Mouse (Mus musculus): ENCODE results near the gene S100a5. TPM values are rescaled to one million over a fixed set of nuclear protein-coding genes. Genes with fewer than 3 reads are reported as not detected.

S100a5 gene
- polyA plus RNA-seq, 1 experiment from 2014 or later = not detected

GRCm38 (mm10) chr3:90613461-90614147 lies 5.3 kb downstream of the S100a5 start:
- Histone ChIP-seq H3K27me3 (peaks cover 11% of the 10 kb centered on the region; the same call in 1 of the 2 replicates), H3K4me3 (replicated peaks) (peak overlapping the region; percentile 25; the same call in 1 of the 2 replicates), H3K4me1 (replicated peaks) (peaks cover 8% of the 10 kb centered on the region), H3K9me3 (replicated peaks) (no peaks in the 10 kb centered on the region), H3K9ac (no peak overlapping the region), H3K36me3 (no peaks in the 10 kb centered on the region), H3K4me2 (peak overlapping the region; percentile 52; the same call in 1 of the 2 replicates), H3K27ac (no peak overlapping the region)
- ATAC-seq (ENCODE audit: low read depth) (no peak), DNase-seq (no peak)
- 35% methylated on average over 7 of the region's 7 CpGs for WGBS (ENCODE audit: insufficient replicate concordance)

GRCm38 (mm10) chr3:90614148-90614530 lies 5.8 kb downstream of the S100a5 start:
- Histone ChIP-seq H3K4me2 (no peak overlapping the region), H3K27ac (no peak overlapping the region), H3K27me3 (peaks cover 11% of the 10 kb centered on the region; the same call in 1 of the 2 replicates), H3K36me3 (no peaks in the 10 kb centered on the region), H3K4me1 (replicated peaks) (peaks cover 8% of the 10 kb centered on the region), H3K9ac (no peak overlapping the region), H3K4me3 (replicated peaks) (no peak overlapping the region), H3K9me3 (replicated peaks) (no peaks in the 10 kb centered on the region)
- 65% methylated on average over 6 of the region's 6 CpGs for WGBS (ENCODE audit: insufficient replicate concordance)
- ATAC-seq (ENCODE audit: low read depth) = no peak
- no peak for DNase-seq

- no peak overlapping the region for H3K9ac ChIP-seq
- peaks cover 8% of the 10 kb centered on the region for H3K4me1 ChIP-seq (replicated peaks)
- H3K27me3 ChIP-seq = peaks cover 11% of the 10 kb centered on the region; the same call in 1 of the 2 replicates
- H3K4me2 ChIP-seq = no peak overlapping the region
- no peaks in the 10 kb centered on the region for H3K9me3 ChIP-seq (replicated peaks)
- ATAC-seq (ENCODE audit: low read depth) = no peak
- no peak overlapping the region for H3K4me3 ChIP-seq (replicated peaks)
- H3K36me3 ChIP-seq = no peaks in the 10 kb centered on the region
- 59% methylated on average over 11 of the region's 11 CpGs for WGBS (ENCODE audit: insufficient replicate concordance)
- DNase-seq = no peak
- no peak overlapping the region for H3K27ac ChIP-seq
Observed at GRCm38 (mm10) chr3:90614611-90615251, 6.4 kb downstream of the S100a5 start.

GRCm38 (mm10) chr3:90615415-90615814 lies 7.1 kb downstream of the S100a5 start:
- Histone ChIP-seq H3K27ac (no peak overlapping the region), H3K36me3 (no peaks in the 10 kb centered on the region), H3K4me2 (no peak overlapping the region), H3K4me3 (replicated peaks) (no peak overlapping the region), H3K27me3 (peaks cover 11% of the 10 kb centered on the region; the same call in 1 of the 2 replicates), H3K4me1 (replicated peaks) (peaks cover 8% of the 10 kb centered on the region), H3K9me3 (replicated peaks) (no peaks in the 10 kb centered on the region), H3K9ac (no peak overlapping the region)
- DNase-seq (peak; percentile 13), ATAC-seq (ENCODE audit: low read depth) (no peak)
- 7% methylated on average over 7 of the region's 7 CpGs for WGBS (ENCODE audit: insufficient replicate concordance)

GRCm38 (mm10) chr3:90615911-90616310 lies 7.6 kb downstream of the S100a5 start:
- Histone ChIP-seq H3K27ac (no peak overlapping the region), H3K9me3 (replicated peaks) (no peaks in the 10 kb centered on the region), H3K36me3 (no peaks in the 10 kb centered on the region), H3K4me1 (replicated peaks) (peaks cover 8% of the 10 kb centered on the region), H3K27me3 (peaks cover 11% of the 10 kb centered on the region; the same call in 1 of the 2 replicates), H3K4me2 (no peak overlapping the region), H3K4me3 (replicated peaks) (no peak overlapping the region), H3K9ac (no peak overlapping the region)
- 72% methylated on average over 1 of the region's 1 CpGs for WGBS (ENCODE audit: insufficient replicate concordance)
- ATAC-seq (ENCODE audit: low read depth) = no peak
- no peak for DNase-seq

GRCm38 (mm10) chr3:90617586-90617985 lies 9.3 kb downstream of the S100a5 start:
- Histone ChIP-seq H3K36me3 (no peaks in the 10 kb centered on the region), H3K27me3 (peaks cover 11% of the 10 kb centered on the region; the same call in 1 of the 2 replicates), H3K4me3 (replicated peaks) (no peak overlapping the region), H3K4me2 (no peak overlapping the region), H3K9ac (no peak overlapping the region), H3K9me3 (replicated peaks) (no peaks in the 10 kb centered on the region), H3K27ac (no peak overlapping the region), H3K4me1 (replicated peaks) (peaks cover 8% of the 10 kb centered on the region)
- WGBS (ENCODE audit: insufficient replicate concordance) = 6% methylated on average over 1 of the region's 1 CpGs
- ATAC-seq (ENCODE audit: low read depth) (no peak), DNase-seq (no peak)

GRCm38 (mm10) chr3:90621552-90621951 lies 13.2 kb downstream of the S100a5 start:
- Histone ChIP-seq H3K27ac (no peak overlapping the region), H3K4me3 (replicated peaks) (no peak overlapping the region), H3K36me3 (no peaks in the 10 kb centered on the region), H3K4me2 (no peak overlapping the region), H3K9me3 (replicated peaks) (no peaks in the 10 kb centered on the region), H3K4me1 (replicated peaks) (no peaks in the 10 kb centered on the region), H3K9ac (no peak overlapping the region), H3K27me3 (no peaks in the 10 kb centered on the region)
- DNase-seq = no peak
- WGBS (ENCODE audit: insufficient replicate concordance) = 32% methylated on average over 7 of the region's 7 CpGs
- no peak for ATAC-seq (ENCODE audit: low read depth)

GRCm38 (mm10) chr3:90623435-90624071 lies 15.2 kb downstream of the S100a5 start:
- no peak overlapping the region for H3K4me3 ChIP-seq (replicated peaks)
- WGBS (ENCODE audit: insufficient replicate concordance) = 41% methylated on average over 2 of the region's 2 CpGs
- no peak overlapping the region for H3K4me2 ChIP-seq
- no peaks in the 10 kb centered on the region for H3K9me3 ChIP-seq (replicated peaks)
- no peak overlapping the region for H3K27ac ChIP-seq
- no peaks in the 10 kb centered on the region for H3K4me1 ChIP-seq (replicated peaks)
- DNase-seq (no peak), ATAC-seq (ENCODE audit: low read depth) (no peak)
- H3K36me3 ChIP-seq = no peaks in the 10 kb centered on the region
- H3K27me3 ChIP-seq = no peaks in the 10 kb centered on the region
- no peak overlapping the region for H3K9ac ChIP-seq

- Histone ChIP-seq H3K4me2 (no peak overlapping the region), H3K27ac (no peak overlapping the region), H3K4me1 (replicated peaks) (no peaks in the 10 kb centered on the region), H3K27me3 (no peaks in the 10 kb centered on the region), H3K4me3 (replicated peaks) (no peak overlapping the region), H3K9me3 (replicated peaks) (no peaks in the 10 kb centered on the region), H3K9ac (no peak overlapping the region), H3K36me3 (no peaks in the 10 kb centered on the region)
- 66% methylated on average over 5 of the region's 5 CpGs for WGBS (ENCODE audit: insufficient replicate concordance)
- DNase-seq = no peak
- no peak for ATAC-seq (ENCODE audit: low read depth)
Observed at GRCm38 (mm10) chr3:90625496-90625895, 17.2 kb downstream of the S100a5 start.

GRCm38 (mm10) chr3:90626266-90627021 lies 18.1 kb downstream of the S100a5 start:
- H3K4me1 ChIP-seq (replicated peaks) = no peaks in the 10 kb centered on the region
- 53% methylated on average over 9 of the region's 9 CpGs for WGBS (ENCODE audit: insufficient replicate concordance)
- H3K4me2 ChIP-seq = no peak overlapping the region
- H3K27me3 ChIP-seq = no peaks in the 10 kb centered on the region
- no peak for DNase-seq
- H3K27ac ChIP-seq = no peak overlapping the region
- H3K9me3 ChIP-seq (replicated peaks) = no peaks in the 10 kb centered on the region
- no peaks in the 10 kb centered on the region for H3K36me3 ChIP-seq
- H3K9ac ChIP-seq = no peak overlapping the region
- ATAC-seq (ENCODE audit: low read depth) = no peak
- no peak overlapping the region for H3K4me3 ChIP-seq (replicated peaks)

- H3K27me3 ChIP-seq = no peaks in the 10 kb centered on the region
- no peaks in the 10 kb centered on the region for H3K36me3 ChIP-seq
- no peak overlapping the region for H3K4me2 ChIP-seq
- no peak overlapping the region for H3K9ac ChIP-seq
- no peak overlapping the region for H3K27ac ChIP-seq
- no peak overlapping the region for H3K4me3 ChIP-seq (replicated peaks)
- DNase-seq (no peak), ATAC-seq (ENCODE audit: low read depth) (no peak)
- no peaks in the 10 kb centered on the region for H3K9me3 ChIP-seq (replicated peaks)
- WGBS (ENCODE audit: insufficient replicate concordance) = 61% methylated on average over 5 of the region's 5 CpGs
- H3K4me1 ChIP-seq (replicated peaks) = no peaks in the 10 kb centered on the region
Observed at GRCm38 (mm10) chr3:90627366-90627765, 19.0 kb downstream of the S100a5 start.

Measured in liver, embryonic 13.5 days (tissue).